Mouse (Mus musculus): ENCODE measurements around the gene Ltbp1.
"Not testable (repeated sequence)": the region's sequence is repeated elsewhere in the genome, so short reads cannot be mapped to it uniquely, and the experiment has no call there.

Ltbp1 gene

DNA sequence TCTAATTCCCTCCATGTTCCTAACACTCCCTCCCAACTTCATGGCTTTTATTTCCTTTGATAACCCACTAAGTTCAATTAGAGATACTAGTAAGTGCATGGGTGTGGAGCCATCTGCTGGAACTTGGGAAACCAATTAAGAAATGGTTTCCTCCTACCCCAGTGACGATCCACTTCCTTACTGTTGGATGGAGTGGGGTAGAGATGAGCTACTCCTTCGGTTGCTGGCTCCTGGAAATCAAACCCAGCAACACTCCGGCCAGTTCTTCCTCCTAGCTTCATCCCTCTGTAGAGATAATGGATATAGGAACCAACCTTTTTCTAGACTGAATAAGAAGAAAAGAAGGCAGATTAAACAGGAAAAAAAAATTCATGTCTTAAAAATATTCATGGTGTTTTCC, 113.5 kb downstream of the Ltbp1 start:
- no peak for DNase-seq (ENCODE audit: low spot score)

DNA sequence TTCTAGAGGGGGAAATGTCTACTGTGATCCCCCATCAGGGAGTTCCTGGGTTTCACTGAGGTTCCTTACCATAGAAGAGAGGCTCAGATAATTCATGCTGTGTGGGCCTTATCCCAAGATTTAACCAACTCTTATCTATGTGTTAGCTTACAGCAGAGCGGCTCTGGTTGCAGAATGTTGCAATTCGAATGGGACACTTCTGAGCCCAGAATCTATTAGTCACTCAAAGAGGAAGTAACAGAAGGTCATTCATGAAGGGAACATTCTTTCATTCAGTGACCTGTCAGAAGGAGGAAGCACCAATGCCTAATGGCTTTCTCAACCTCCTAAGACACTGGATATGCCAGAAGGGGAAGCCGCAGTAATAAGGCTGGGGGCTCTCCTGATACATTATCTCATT, 114.1 kb downstream of the Ltbp1 start:
- no peak for DNase-seq (ENCODE audit: low spot score)

DNA sequence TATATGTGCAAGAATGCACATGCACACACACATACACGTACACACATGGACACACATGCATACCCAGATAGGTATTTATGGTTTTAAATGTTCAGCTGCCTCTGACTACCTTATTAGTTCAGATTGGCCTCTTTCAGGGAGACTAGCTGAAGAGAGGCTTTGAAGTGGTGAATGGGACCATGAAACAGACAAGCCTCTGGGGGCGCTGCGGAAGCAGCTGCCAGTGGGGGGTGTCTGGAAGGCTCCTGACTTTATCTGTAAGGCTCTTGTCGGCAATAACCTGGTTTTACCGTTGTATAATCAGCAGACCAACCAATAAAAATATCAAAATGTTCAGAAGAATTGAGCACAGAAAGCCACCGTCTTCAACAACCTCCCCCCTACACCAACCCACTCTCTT, 114.7 kb downstream of the Ltbp1 start:
- DNase-seq (ENCODE audit: low spot score), result no peak

DNA sequence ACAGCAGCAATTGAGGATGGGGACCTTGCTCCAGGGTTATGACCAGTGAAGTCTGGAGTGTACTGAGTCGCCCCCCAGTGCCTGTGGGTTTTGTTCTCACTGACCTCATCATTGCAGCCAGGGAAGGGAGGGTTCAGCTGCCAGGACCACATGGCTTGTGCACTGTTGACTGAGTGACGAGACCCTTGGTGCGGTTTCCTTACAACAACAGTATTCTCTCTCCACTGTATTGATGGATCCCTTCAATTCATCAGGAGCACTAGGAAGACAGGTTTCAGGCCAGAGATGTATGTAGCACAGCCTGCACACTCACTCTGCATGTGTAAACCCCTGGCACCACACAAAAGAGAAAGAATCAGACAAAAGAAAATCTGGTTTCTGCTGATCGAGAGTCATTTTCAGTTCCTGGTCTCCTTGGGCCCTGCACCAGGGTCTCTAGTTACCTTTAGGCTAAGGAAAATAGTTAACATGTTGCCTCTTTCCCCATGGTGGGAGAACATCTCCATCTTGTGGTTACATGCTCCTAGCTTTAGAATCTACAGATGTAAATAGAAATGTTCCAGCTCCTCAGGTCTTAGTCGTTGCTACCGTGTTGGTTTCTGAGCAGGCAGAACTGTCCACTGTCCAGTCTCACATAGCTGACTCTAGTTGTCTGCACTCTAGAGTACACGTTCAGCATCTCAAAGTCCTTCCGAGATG, 117.4 kb downstream of the Ltbp1 start:
- no peak for DNase-seq (ENCODE audit: low spot score)

DNA sequence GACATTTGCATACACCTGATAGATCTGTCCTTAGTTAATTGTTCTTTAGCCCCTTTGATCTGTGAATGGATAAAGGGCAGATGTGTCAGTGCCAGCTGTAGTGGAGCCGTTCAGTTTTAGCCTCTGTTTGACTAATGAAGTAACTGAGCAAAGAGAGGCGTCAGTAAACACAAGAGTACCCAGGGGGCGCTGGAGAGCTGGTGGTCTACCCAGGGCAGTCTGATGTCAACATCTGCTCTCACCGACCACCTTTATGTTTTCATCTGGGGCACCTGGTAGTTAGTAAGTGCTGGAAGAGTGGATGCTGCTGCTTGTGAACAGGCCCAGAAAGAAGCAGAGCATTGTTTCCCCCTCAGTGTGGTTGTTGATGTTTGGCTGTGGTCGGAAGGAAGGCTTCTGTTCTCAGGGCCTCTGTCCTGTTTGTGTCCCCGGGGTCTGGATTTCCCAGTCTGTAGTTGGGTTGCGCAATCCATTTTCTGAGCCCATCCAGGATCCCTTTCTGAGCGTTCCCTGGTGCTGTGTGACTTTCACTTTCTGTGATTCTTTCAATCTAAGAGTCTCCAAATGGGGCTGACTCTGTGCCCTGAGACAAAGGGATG, 123.1 kb downstream of the Ltbp1 start:
- DNase-seq (ENCODE audit: low spot score), result no peak

DNA sequence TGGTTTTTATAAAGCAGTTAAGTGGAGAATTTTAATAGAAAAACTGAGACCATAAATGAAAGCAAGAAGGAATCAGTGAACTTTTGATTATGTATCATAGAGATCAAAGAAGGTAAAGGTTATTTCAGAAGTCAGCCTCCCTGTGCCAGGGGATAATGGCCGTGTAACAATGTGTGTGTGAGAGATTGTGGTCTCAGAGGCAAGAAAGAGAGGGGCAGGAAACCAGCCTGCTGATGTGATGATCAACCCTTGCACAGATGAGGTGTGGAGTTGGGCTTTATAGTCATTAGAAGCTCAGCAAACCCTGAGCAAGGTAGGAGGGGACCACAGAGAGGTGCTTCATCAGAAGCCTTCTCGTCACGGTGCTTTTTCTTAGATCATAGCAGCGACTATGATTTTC, 128.6 kb downstream of the Ltbp1 start:
- no peak for DNase-seq (ENCODE audit: low spot score)

DNA sequence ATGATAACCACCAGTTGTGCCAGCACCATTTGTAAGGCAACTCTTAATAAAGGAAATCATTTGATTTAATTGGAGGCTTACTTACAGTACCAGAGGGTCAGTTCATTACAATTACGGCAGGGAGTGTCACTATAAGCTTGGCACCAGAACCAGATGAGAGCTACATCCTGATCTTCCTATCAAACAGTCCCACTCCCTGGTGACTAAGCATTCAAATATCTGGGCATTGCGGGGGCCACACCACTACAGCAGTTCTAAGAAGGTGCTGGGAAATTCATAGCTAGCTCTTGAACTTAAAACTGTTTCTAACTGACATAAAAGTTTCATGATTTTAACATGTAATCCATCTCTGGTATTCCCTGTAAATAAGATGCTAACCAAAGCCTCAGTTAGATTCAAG, 134.4 kb downstream of the Ltbp1 start:
- no peak for DNase-seq (ENCODE audit: low spot score)

DNA sequence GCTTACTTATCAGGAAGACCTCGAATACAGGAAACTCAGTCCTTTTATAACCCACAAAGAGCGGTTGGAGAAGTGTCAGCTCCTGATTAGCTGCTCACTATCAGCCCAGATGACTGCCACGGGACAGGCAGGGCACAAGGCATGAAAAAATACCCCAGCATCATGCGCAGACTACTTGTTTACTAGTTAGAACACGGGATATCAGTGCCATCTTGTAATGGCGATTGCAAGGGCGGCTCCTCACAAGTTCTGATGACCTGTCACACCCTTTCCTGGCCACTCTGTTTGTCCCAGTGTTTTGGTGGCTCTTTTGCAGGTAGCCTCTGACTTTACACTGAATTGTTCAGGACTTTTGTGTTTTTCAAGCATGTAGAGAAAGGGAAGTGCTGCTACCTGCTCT, 137.5 kb downstream of the Ltbp1 start:
- DNase-seq (ENCODE audit: low spot score), result not testable (repeated sequence)

DNA sequence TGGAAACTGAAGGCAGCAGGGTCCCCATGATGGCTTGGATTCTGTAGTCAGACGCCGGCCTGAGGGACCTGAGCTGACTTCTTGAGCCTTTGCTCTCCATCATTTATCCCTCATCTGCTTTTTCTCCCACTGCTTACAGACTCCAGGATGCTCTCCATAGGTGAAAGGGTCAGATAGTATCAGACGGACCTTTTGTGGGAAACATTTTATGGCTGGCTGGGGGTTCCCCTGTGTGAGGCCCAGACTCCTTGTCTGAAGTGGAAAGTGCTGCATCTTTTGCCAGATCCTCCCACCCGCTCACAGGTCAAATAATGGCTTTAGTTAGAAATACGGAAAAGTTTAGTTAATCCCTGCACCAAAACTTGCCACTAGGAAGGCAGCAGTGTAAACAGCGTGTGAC, 138.6 kb downstream of the Ltbp1 start:
- DNase-seq (ENCODE audit: low spot score), result no peak

DNA sequence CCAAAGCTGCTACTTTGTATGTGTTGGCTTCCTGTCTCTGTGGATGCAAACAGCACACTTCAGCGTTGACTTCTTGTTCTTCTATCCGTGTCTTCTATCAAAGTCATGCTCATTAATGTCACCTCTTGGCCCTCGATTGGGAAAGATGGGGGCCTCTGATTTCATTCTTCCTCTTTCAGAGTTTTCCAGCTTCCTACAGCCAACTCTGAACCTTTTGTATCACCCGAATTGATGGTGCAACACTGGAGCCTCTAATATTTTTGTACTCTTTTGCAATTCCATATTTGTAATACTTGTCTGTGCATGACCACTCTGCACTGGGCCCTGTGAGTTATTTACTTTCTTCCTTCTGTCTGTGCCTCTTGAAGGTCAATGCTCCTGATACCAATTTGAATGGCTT, 141.8 kb downstream of the Ltbp1 start:
- DNase-seq (ENCODE audit: low spot score), result no peak

DNA sequence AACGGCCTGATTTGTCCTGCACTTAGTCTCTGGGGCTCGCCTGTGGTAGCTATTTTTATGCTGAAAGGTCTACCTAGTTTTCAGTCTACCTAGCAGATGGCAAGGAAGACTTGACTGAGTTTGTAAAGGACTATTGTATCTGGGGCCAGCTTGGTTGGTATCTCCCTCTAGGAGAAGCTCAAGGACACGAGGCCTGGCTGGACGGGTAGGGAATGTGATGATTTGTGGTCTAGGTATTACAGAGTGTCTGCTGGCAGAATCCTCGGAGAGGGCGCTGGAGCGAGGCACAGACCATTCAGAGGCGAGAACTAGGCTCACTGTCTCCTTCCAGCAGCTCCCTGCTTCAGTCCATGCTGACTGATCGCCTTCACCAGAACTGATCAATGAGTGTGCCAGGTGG, 146.4 kb downstream of the Ltbp1 start:
- DNase-seq (ENCODE audit: low spot score), result no peak

DNA sequence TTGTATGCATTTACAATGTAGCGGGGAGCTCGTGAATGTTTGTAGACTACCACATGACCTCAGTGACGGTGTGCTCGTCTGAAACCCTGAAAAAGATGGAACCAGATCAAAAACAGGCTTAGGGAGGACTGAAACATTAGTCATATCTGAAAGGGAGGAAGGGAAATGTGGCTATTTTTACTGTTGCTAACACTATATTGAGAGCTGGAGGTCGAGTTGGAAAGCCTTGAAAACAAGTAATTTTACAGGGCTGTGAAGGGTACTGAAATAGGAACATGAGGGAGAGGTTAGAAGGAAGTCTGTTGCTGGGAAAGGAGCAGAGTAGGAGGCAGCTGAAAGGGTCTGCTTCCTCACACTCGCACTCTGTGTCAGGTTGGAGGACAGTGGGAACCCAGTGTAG, 147.7 kb downstream of the Ltbp1 start:
- DNase-seq (ENCODE audit: low spot score), result no peak

DNA sequence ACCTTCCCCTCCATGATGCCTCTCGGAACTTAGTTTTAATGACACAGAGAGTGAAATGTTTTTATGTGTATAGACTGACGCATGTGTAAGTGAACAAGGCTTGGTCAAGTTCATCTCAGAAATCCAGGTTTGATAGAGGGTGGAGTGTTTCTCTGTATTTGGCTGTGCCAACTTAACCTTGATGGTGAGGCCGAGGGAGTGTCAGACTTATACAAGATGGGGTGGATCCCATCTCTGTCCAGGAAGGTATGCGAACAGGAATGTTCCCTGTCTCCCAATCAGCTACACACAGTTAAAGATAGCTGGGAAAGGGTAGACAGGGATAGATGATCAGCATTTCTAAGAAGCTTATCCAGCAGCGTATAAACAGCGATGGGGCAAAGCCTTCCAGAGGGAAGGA, 153.0 kb downstream of the Ltbp1 start:
- no peak for DNase-seq (ENCODE audit: low spot score)

DNA sequence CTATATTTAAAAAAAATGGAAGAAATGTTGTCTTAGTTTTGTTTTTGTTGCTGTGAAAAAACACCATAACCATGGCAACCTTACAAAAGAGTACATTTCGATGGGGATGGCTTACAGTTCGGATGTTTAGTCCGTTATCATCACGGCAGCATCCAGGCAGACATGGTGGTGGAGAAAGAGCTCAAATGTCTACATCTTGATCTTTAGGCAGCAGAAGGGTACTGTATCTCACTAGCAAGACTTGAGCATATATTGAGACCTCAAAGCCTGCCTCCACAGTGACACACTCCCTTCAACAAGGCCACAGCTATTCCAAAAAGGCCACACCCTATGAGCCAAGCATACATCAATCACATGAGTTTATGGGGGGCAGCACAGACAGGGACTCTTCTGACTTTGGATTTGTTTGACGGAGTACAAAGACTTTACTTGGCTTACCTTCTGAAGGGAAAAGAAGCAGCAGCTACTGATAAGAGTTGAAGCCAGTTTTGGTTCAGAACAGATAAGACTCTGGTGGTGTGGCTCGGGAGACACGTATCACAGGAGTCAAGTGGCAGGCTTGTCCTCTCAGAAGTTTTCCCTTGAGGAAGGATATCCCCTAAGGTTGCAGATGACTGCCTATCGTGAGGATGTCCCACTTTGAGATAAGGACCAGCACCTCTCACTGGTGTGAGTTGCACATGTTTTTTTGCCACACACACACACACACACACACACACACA, 153.9 kb downstream of the Ltbp1 start:
- DNase-seq (ENCODE audit: low spot score), result no peak

DNA sequence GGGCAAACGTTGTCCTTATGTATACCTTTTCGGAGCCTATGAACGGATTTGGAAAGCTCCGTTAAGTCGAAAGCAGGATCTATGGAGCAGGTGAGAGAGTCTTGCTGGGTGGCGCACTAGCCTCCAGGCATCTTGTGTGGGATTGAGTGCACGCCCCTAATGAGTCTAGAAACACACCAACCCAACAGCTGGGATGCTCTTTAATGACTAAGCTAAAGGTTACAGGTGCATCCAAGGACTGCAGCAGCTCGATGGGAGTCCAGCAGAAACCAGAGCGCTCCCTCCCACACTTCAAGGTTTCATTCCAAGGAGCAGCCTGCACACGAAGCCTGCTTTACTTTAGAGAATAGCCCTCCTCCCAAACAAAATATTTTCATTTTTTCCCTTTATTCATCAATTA, 155.7 kb downstream of the Ltbp1 start:
- no peak for DNase-seq (ENCODE audit: low spot score)

DNA sequence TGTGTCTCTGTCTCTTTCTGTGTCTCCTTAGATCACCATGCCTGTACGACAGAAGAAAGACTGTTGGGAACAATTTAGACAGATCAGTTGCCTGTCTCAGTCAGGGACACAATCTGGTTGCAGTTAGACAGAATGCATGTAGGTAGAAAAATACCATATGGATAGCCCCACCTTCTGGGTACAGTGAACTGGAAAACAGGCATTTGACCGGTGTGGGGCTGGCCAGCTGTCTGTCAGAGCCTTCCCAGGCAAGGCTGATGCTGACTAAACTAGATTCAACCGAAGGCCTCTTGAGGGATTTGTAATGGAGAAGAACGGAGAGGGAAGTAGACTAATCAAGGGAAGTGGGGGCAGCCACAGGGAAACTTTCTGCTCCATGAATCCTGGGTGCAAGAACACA, 156.6 kb downstream of the Ltbp1 start:
- no peak for DNase-seq (ENCODE audit: low spot score)

DNA sequence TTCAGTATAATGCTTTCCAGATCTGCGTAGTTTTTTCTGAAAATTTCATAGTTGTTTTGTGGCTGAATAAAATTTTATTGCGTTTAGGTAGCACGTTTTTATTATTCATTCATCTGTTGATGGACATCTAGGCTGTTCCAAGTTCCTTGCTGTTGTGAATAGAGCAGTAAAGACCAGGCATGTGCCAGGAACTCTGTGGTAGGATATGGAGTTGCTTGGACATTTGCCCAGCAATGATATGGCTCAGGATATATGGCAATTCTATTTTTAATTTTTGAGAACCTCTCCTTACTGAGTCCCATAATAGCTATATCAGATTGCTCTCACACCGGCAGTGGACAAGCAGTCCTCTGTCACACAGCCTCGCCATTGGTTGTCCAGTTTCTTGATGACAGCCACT, 159.2 kb downstream of the Ltbp1 start:
- no peak for DNase-seq (ENCODE audit: low spot score)

DNA sequence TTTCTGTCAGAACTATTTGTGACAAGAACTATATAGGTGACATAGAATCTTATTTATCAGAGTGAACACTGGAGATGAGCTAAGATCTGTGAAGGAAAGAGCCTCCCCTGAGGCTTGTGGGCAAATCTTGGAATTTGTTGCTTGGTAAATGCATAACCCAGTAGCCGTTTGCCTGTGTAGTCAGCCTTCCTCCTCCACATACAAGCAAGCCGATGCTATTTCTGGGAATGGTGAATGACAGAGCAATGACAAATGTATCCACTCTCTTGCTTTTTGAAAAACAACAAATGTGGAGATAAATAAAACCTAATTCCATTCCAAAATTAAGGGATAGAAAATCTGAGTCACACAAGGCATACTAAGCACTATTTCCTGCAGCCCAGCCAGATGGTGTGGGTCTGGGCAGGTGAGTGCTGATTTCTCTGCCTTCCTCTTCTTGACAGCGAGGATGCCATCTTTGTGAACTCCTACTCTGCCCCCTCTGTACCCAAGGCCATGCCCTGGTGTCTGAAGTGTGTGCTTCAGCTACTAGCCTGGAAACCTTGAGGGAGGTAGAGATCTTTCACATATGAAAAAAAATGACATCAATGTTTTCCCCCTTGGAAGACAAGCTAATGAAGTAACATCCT, 163.3 kb downstream of the Ltbp1 start:
- DNase-seq (ENCODE audit: low spot score), result no peak

DNA sequence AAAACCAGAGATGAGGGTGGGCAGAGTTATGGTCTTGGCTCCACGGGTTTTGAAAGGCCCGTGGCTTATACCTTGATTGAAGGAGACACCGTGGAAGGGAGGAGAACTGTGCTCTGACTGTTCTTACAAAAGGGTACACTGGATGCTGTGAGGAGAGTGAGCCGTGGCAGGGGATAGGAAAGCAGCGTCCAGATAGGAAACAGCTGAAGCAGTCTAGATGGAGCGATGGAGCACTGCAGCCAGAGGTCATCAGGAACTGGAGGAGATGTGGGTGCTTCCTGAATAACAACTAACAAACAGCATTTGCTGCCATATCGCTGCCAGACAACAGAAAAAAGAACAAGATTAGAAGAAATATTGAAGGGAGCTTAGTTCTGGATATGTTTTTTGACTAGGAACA, 166.3 kb downstream of the Ltbp1 start:
- no peak for DNase-seq (ENCODE audit: low spot score)

DNA sequence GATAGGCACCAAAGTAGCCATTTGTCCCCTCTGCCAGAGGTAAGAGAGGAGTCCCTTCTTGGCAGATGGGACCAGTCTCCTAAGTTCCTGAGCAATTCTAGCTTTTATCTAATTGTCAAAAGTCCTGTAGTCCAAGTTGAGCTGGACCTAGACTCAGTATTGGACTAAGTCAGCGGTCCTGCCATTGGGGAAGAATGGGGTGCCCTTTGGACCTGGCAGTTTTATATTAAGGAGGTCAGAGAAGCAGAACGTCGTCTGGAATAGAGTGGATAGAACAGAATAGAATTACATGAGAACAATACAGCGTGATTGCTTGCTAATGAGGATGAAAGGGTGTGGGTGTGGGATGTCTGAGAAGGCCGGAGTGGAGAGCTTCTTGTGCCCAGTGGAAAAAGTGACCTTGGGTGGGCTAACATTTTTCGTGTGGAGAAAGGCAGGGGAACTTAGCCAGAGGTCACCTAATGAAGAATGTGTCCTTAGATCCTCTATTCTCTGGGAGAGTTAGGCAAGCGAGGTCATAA, 167.4 kb downstream of the Ltbp1 start:
- no peak for DNase-seq (ENCODE audit: low spot score)

DNA sequence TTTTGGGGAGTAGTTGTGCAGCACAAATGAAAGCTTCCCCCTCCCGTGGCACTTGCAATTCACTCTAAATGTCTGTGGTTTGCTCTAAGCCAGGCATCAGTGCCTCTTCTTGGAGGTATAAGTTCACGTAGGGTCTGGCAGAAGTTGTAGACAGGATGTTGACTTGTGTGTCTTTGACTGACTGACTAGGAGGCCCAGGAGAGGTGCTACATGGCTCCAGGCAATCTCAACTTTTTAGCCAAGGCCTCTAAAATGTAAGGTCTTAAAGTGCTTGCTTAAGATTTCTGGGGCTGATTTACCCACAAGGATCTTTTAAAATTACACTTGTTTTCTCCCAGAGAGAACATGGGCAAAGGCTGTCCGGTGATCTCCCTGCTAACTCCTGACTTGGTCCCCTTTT, 169.1 kb downstream of the Ltbp1 start:
- no peak for DNase-seq (ENCODE audit: low spot score)

DNA sequence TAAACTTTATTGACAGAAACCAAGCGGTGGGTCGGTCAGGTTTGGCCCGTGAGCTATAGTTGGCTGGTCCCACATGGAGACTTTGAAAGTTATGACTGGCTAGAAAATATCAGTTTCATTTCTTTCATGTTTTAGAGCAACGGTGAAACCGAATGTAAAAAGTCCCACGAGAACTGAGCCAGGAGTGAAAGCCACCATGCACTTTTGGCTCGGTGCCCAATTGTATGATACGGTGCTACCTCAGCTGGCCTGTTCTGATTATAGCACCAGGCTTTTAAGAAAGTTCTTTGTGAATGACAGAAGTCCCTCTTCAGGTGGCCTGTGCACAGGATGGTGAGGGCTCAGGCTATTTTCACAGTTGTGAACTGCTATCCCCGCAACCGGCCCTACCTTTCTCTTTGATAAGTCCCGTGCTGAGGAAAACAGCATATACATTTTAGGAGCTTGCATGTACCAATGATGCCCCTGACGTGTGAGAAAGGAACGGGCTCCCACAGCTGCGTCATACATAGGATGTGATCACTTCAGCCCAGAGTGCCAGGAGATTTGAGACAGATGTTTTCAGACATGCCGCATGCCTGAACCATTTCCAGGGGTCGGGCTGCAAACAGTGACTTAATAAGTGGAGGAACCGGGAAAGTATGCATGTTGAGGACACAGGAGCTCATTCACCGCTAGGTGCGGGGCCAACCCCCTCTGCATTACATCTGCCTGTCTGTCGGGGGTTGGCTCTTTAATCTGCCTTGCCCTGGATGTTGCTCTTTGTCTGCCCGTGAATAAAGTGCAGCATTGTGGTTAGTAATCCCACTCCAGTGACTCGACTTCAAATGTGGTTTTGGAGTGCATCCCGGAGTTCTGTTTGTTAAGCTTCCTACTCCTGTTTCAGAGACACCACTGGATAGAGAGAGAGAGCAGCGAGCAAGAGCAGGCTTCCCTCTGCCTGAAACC, 172.8 kb downstream of the Ltbp1 start:
- no peak for DNase-seq (ENCODE audit: low spot score)
